Mouse (Mus musculus) forebrain, embryonic 12.5 days (tissue): ENCODE measurements at regions not wholly inside any gene's neighbourhood (a gene's known extent, or its start where the extent isn't known, plus 50 kb on each side); places are given as distances from the start of the nearest gene placed in this dataset.
"Not testable (repeated sequence)": the region's sequence is repeated elsewhere in the genome, so short reads cannot be mapped to it uniquely, and the experiment has no call there.

Source experiments
- ATAC-seq: fragments of 200-750 bp; cut with Nextera tagmentation; 2 replicates; pipeline ENCODE4 v1.8.0; 2017; ENCODE audit warnings: moderate TSS enrichment; ENCODE audit not compliant: low FRiP score
- H3K27ac ChIP-seq: fragments of 300-500 bp; sonication (generic); 2 replicates; pipeline ENCODE4 v1.5.1; 2016; ENCODE audit warnings: mild to moderate bottlenecking
- H3K27me3 ChIP-seq: fragments of 300-500 bp; sonication (generic); 2 replicates; pipeline ENCODE4 v1.6.1; 2016; ENCODE audit warnings: mild to moderate bottlenecking
- H3K36me3 ChIP-seq: fragments of 300-500 bp; sonication (generic); replicated peaks from 2 replicates; pipeline ENCODE4 v1.6.1; 2016; ENCODE audit warnings: mild to moderate bottlenecking
- H3K4me1 ChIP-seq: fragments of 300-500 bp; sonication (generic); 2 replicates; pipeline ENCODE4 v1.6.1; 2016
- H3K4me2 ChIP-seq: fragments of 300-500 bp; sonication (generic); 2 replicates; pipeline ENCODE4 v1.6.1; 2016; ENCODE audit warnings: mild to moderate bottlenecking, moderate library complexity
- H3K4me3 ChIP-seq: fragments of 300-500 bp; sonication (generic); replicated peaks from 2 replicates; pipeline ENCODE4 v1.5.1; 2016; ENCODE audit warnings: mild to moderate bottlenecking
- H3K9ac ChIP-seq: fragments of 300-500 bp; sonication (generic); 2 replicates; pipeline ENCODE4 v1.6.1; 2016; ENCODE audit warnings: mild to moderate bottlenecking
- H3K9me3 ChIP-seq: fragments of 300-500 bp; sonication (generic); 2 replicates; pipeline ENCODE4 v1.6.1; 2016
- WGBS: fragments of 180-500 bp; shearing (Covaris S2); methylation state at CpG from one replicate; pipeline ENCODE4 v1.1.7; 2016; 5-methylcytosine and 5-hydroxymethylcytosine counted together

DNA sequence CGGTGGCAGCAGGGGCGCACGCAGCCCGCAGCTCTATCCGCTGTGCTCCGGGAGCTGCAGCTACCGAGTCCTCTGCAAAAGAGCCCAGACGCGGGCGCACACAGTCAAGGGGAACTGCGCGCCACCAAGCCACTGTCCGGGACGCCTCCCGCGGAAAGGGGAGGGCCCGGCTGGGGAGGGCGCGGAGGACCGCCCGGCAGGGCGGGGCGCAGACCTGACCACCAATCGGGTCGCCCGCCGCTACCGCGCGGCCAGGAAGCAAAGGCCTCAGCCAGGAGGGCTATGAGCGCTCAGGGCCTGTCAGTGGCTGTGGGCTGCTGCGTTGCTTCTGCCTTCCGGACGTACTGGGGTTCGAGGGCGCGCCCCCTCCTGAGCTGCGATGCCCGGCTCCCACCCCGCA is 1034.5 kb downstream of the Gm10330 start:
- H3K4me1 ChIP-seq, H3K9ac ChIP-seq, H3K27me3 ChIP-seq, H3K36me3 ChIP-seq, H3K9me3 ChIP-seq, ATAC-seq, H3K27ac ChIP-seq: not testable (repeated sequence)
- 6% methylated on average over 36 of the region's 40 CpGs for WGBS
- Histone ChIP-seq H3K4me2 (peak overlapping the region; percentile 21), H3K4me3 (peak overlapping the region; percentile 23)

DNA sequence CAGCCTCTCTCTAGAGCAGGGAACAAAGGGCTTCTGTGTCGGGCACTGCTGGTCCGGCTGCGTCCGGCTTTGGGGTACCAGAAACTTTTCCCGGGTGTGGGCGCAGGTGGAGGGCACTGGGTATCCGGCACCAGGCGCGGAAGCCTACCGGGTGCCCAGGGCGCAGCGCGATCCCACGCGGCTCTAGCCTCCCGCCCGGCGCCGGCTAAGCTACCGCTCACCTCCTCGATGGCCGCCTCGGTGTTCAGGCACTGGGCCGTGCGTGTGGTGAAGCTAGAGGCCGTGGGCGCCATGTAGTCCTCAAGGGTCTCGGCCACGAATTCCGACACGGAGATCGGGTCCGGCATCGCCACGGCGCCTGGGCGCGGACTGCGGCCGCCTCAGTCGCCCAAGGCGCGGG is 1035.0 kb downstream of the Gm10330 start:
- 10% methylated on average over 24 of the region's 43 CpGs for WGBS
- H3K9ac ChIP-seq, ATAC-seq, H3K9me3 ChIP-seq, H3K4me1 ChIP-seq, H3K27ac ChIP-seq, H3K27me3 ChIP-seq, H3K36me3 ChIP-seq: not testable (repeated sequence)
- peak overlapping the region; percentile 21; the same call in 1 of the 2 replicates for H3K4me2 ChIP-seq
- peak overlapping the region; percentile 23 for H3K4me3 ChIP-seq
